Mouse (Mus musculus) C2C12 (cell line): ENCODE measurements around the gene Paics. TPM values are rescaled to one million over a fixed set of nuclear protein-coding genes. Genes with fewer than 3 reads are reported as not detected.

Experiments
- H3K27me3 ChIP-seq: one replicate; pipeline ENCODE4 v1.6.1; 2011; ENCODE audit not compliant: control insufficient read depth, insufficient read depth, insufficient read length
- H3K36me3 ChIP-seq: one replicate; pipeline ENCODE4 v1.6.1; 2011; ENCODE audit not compliant: control insufficient read depth, insufficient read depth
- H3K4me3 ChIP-seq: one replicate; pipeline ENCODE4 v1.5.1; 2011; ENCODE audit warnings: mild to moderate bottlenecking, control low read depth; ENCODE audit not compliant: poor library complexity, insufficient read depth, severe bottlenecking
- H3K79me2 ChIP-seq: one replicate; pipeline ENCODE4 v1.6.1; 2011; ENCODE audit not compliant: control insufficient read depth, insufficient read depth
- H3K79me3 ChIP-seq: one replicate; pipeline ENCODE4 v1.6.1; 2011; ENCODE audit warnings: low read depth, control low read depth
- H3ac ChIP-seq: one replicate; pipeline ENCODE3; 2011; ENCODE audit warnings: low read depth; ENCODE audit not compliant: control insufficient read depth, insufficient read length
- CEBPB ChIP-seq: IDR thresholded peaks from one replicate; pipeline ENCODE4 v1.6.1; 2011; ENCODE audit warnings: low read depth, mild to moderate bottlenecking, control low read depth, moderate library complexity
- CTCF ChIP-seq: IDR thresholded peaks from one replicate; pipeline ENCODE4 v1.5.1; 2011; ENCODE audit not compliant: control insufficient read depth, insufficient read depth, insufficient read length
- FOSL1 ChIP-seq: IDR thresholded peaks from one replicate; pipeline ENCODE4 v1.8.0; 2011; ENCODE audit warnings: mild to moderate bottlenecking, low read length; ENCODE audit not compliant: poor library complexity, insufficient read depth, severe bottlenecking
- MAX ChIP-seq: IDR thresholded peaks from one replicate; pipeline ENCODE4 v1.6.1; 2011; ENCODE audit warnings: mild to moderate bottlenecking, control low read depth
- MYOD1 ChIP-seq: IDR thresholded peaks from one replicate; pipeline ENCODE4 v1.6.1; 2011; ENCODE audit warnings: low read depth; ENCODE audit not compliant: control insufficient read depth, insufficient read length
- MYOG ChIP-seq: IDR thresholded peaks from one replicate; pipeline ENCODE4 v1.6.1; 2011; ENCODE audit not compliant: control insufficient read depth, insufficient read length; ENCODE audit errors: extremely low read depth
- USF1 ChIP-seq: IDR thresholded peaks from one replicate; pipeline ENCODE4 v1.6.1; 2011; ENCODE audit warnings: low read depth, mild to moderate bottlenecking, control low read depth, moderate library complexity
- polyA plus RNA-seq: library from polyadenylated mRNA; unstranded; fragments of >200 nt; fragmentation: generic; extraction: Trizol; gene quantifications from one replicate; pipeline ENCODE4 v1.2.1, GENCODE M21; 2012; ENCODE audit warnings: missing spikeins

Paics gene
- polyA plus RNA-seq, 1 experiment = 115 TPM

GRCm38 (mm10) chr5:76984015-76984414 lies 32.9 kb downstream of the Paics start:
- Histone ChIP-seq H3K79me3 (peaks cover 2% of the 10 kb centered on the region), H3K27me3 (no peaks in the 10 kb centered on the region), H3K79me2 (no peaks in the 10 kb centered on the region), H3ac (no peak overlapping the region), H3K36me3 (peaks cover 85% of the 10 kb centered on the region), H3K4me3 (no peak overlapping the region)
- TF ChIP-seq MAX = no peak
- TF ChIP-seq MYOG = no peak
- TF ChIP-seq CEBPB = no peak
- TF ChIP-seq USF1 = no peak
- TF ChIP-seq MYOD1 = no peak
- TF ChIP-seq CTCF = no peak
- no peak for TF ChIP-seq FOSL1

GRCm38 (mm10) chr5:76990789-76991188 lies 39.7 kb downstream of the Paics start:
- H3K27me3 ChIP-seq = no peaks in the 10 kb centered on the region
- H3K79me3 ChIP-seq = no peaks in the 10 kb centered on the region
- TF ChIP-seq FOSL1 (no peak), CEBPB (no peak), MAX (no peak), MYOD1 (no peak), MYOG (no peak), CTCF (no peak), USF1 (no peak)
- peaks cover 88% of the 10 kb centered on the region for H3K36me3 ChIP-seq
- no peak overlapping the region for H3K4me3 ChIP-seq
- H3ac ChIP-seq = no peak overlapping the region
- H3K79me2 ChIP-seq = no peaks in the 10 kb centered on the region

DNA sequence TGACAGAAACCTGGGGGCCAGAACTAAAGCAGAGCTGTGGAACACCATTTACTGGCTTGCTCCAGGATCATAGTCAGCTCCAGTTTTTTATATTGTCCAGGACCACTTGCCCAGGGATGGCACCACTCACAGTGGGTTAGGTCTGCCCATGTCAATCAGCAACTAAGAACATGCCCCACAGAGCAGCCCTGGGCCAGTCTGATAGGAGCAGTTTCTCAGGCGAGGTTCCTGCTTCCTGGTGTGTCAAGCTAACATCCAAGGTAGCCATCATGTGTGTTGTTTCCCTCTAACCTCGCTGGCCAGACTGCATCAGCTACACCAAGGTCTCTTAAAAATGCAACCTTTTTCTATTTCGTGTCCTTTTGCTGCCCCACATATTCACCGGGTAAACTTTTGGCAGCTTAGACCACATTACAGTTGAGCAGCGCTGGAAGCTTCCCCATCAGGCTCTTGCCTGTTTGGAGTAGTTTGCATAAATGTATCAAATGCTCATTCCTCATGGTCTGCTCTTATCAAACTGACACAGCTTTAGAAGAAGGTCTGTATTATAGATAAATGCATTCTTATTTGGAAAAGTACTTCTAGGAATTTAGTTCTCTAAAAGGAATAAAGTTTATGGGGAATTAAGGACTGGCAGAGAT lies 42.2 kb downstream of the Paics start:
- Histone ChIP-seq H3K79me2 (no peaks in the 10 kb centered on the region), H3K79me3 (no peaks in the 10 kb centered on the region), H3K27me3 (no peaks in the 10 kb centered on the region), H3K4me3 (no peak overlapping the region), H3ac (no peak overlapping the region), H3K36me3 (peaks cover 92% of the 10 kb centered on the region)
- TF ChIP-seq MYOG = no peak

GRCm38 (mm10) chr5:76998416-76998815 lies 47.3 kb downstream of the Paics start:
- TF ChIP-seq FOSL1 (no peak), USF1 (no peak), MAX (no peak), MYOG (no peak), CEBPB (no peak), CTCF (no peak), MYOD1 (no peak)
- no peaks in the 10 kb centered on the region for H3K27me3 ChIP-seq
- H3ac ChIP-seq = no peak overlapping the region
- peaks cover 77% of the 10 kb centered on the region for H3K36me3 ChIP-seq
- no peaks in the 10 kb centered on the region for H3K79me3 ChIP-seq
- H3K79me2 ChIP-seq = no peaks in the 10 kb centered on the region
- H3K4me3 ChIP-seq = no peak overlapping the region

DNA sequence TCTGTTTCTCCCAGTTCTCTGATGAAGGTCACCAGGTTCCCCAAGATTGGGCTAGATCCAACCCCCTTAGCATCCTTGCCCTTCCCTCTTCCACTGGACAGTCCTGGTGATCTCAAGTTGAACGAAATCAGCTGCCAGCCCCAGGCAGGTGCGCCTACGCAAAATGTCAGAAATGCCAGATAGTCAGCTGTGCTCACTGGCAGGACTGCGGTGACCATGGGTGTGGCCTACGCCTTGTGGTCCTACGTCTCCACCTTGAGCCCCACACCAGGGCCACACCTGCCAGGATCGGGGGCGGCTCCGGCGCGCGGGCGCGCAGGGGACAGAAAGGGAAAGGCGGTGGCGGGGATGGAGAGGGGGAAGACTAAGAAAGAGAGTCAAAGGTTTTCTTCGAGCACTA lies 50.1 kb downstream of the Paics start:
- TF ChIP-seq FOSL1 = no peak
- no peak for TF ChIP-seq MAX
- no peak for TF ChIP-seq CEBPB
- TF ChIP-seq CTCF = no peak
- no peak for TF ChIP-seq USF1
- no peak for TF ChIP-seq MYOD1
- TF ChIP-seq MYOG = no peak
- peaks cover 50% of the 10 kb centered on the region for H3K36me3 ChIP-seq

GRCm38 (mm10) chr5:77004051-77004821 lies 53.1 kb downstream of the Paics start, which contains the start of gene Arl9:
TSS of gene Arl9 (plus strand) at chr5:77004055.
- no peak within 1 kb of the TSS for H3K4me3 ChIP-seq
- no peaks in the 10 kb centered on the region for H3K27me3 ChIP-seq
- H3K79me2 ChIP-seq = no peaks in the 10 kb centered on the region
- H3ac ChIP-seq = no peak within 1 kb of the TSS
- H3K36me3 ChIP-seq = peaks cover 19% of the 10 kb centered on the region
- H3K79me3 ChIP-seq = no peaks in the 10 kb centered on the region
- TF ChIP-seq CEBPB (no peak), MAX (no peak), FOSL1 (no peak), USF1 (no peak), MYOD1 (no peak), MYOG (no peak), CTCF (no peak)

More for the DNA sequence above, 50.1 kb downstream of the Paics start:
- H3K4me3 ChIP-seq = no peak overlapping the region
- no peaks in the 10 kb centered on the region for H3K79me3 ChIP-seq
- H3K79me2 ChIP-seq = no peaks in the 10 kb centered on the region
- H3K27me3 ChIP-seq = no peaks in the 10 kb centered on the region
- no peak overlapping the region for H3ac ChIP-seq
